Mouse (Mus musculus): ENCODE measurements at regions not wholly inside any gene's neighbourhood (a gene's known extent, or its start where the extent isn't known, plus 50 kb on each side); places are given as distances from the start of the nearest gene placed in this dataset.

DNA sequence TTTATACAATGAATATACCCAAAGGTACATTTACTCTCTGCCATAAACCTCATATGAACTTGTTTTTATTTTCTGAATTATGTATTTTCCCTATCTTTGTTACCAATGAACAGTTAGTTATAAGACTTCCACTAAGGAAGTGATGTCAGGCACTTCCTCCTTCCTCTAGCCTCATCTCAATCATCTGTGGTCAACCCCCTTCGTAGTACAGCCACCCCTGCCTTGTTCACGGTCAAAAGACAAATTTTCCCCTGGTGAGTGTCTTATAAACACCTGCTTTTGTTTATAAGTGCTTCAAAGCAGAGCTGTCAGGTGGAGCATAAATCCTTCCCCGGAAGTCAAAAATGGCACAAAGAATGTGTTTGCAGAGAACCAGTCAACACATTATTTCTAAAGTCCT is 312.0 kb downstream of the Spry2 start:
- DNase-seq (ENCODE audit: low spot score in 2 of 2) = no peak

- no peak for DNase-seq (ENCODE audit: low spot score in 2 of 2)
These were observed 313.1 kb downstream of the Spry2 start for GRCm38 (mm10) chr14:105583497-105583896.

DNA sequence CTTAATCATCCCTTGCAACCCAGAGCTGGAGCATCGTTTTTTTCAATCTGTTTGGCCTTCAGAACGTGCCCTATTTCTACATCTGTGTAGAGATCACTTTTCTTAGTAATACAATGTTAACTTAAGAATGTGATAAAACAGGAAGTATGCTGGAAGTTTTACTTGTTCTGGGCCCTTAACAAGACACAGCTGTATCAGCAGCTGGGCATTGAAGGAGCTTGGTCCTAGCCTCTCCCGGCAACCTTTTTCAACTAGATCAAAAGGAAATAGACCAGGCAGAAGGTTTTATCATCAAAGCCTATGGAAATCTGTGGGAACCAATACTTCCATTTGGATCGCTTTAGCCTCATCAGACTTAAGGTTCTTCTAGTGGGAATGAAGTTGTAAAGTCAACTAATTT is 317.9 kb downstream of the Ndfip2 start:
- DNase-seq (ENCODE audit: low spot score in 2 of 2) = no peak

DNA sequence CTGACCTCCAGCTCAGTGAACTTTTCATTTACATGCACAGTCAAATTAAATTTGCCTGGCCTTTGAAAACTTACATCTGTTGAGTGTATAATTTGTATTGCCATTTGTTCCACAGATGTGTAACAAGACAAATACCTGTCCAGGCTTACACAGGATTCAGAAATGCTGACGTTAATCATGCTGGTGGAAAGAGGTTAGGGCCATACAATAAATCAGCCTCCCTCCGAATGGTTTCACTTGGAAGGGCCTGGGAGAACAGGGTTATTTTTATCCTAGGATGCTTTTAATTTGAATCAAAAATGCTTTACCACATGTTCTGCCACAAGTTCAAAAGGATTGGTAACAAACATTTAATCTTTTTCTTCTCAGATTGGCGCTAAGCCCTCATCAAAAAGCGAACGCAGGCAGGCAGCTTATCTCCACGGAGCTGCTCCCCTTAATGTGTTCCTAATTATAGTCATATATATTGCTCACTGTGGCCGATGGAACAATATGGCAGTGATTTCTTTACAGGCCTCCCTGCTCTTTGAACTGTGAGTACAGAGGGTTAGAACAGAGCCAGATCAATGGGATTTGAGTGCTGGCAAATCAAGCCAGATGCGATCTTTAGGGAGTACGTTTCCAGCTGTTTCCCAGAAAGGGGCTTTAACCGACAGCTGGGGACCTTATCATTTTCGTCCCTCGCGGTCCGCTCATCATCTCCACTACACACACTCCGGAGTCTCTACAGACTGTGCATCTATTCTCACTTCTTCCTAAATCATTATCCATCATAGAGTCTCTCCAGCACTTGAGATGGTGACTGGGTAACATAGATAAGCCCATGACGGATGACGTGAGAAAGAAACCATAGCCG is 313.9 kb downstream of the Ndfip2 start:
- no peak for DNase-seq (ENCODE audit: low spot score in 2 of 2)

GRCm38 (mm10) chr14:105570156-105570555 is 311.8 kb downstream of the Ndfip2 start:
- DNase-seq (ENCODE audit: low spot score in 2 of 2) = no peak

- no peak for DNase-seq (ENCODE audit: low spot score in 2 of 2)
These were observed 307.5 kb downstream of the Ndfip2 start for GRCm38 (mm10) chr14:105565827-105566226.

DNA sequence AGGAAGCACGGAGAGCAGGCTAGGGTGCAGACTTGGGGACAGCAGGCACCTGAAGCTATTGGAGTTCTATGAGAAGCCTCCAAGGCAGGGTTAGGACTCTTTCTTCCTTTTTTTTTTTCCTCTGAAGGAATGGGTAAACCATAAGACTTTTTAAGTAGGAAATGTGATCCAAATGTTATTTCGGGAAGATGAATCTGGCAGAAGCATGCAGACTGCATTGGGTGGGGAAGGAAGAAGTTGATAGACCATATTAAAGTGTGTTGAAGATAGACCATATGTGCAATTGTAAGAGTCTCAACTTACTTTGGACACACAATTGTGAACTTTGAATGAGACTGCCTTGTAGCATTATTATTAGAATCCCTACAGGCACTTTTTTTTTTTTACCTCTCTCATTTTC is 304.5 kb downstream of the Ndfip2 start:
- DNase-seq (ENCODE audit: low spot score in 2 of 2) = no peak

GRCm38 (mm10) chr14:105556813-105557212 is 298.4 kb downstream of the Ndfip2 start:
- peak in 1 of 2 experiments; percentile 22 for DNase-seq (ENCODE audit: low spot score in 2 of 2)

DNA sequence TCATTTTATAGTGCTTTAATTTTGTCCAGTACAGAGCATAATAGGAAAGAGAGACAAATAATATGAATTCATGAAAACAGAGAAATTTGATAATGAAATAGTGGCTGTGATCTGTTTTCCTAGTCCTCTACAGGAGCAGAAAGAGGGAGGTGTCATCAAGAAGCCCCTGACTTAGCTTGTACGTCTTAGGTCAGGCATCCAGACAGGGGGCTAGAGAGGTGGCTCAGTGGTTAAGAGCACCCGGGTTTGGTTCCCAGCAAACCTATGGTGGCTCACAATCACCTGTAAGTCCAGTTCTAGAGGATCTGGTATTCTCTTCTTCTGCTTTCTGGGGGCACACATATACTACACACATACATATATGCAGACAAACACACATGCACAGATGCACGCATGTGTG is 285.7 kb downstream of the Ndfip2 start:
- no peak for DNase-seq (ENCODE audit: low spot score in 2 of 2)

DNA sequence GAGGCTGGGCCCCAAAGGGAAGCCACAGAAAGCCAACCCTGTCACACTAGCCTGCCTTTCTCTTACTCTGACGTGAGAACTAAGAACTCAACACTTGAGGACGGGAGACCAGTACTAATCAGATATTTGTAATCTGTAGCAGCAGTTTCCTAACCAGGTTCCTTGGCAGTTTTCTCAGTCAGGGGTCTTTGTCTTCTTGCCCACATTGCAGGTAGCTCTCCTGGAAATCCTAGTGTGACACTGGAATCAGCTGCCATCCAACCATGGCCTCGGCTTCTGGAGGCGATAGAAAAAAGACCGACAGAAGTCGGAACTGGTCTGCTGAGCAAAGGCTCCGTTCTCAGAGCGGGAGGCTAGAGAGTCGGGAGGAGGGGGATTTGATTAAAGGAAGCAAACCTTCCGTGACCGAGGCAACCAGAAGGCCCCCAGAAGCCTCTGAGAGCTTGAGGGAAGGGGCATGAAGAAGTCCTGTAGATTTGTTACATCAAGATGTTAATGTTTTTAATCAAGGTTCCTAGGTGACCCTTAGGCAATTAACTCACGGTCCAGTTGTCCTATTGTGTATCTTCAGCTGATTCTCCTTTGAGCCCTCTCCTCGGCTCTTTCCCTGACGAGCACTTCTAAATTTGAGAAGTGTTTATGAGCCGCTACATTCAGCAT is 284.2 kb downstream of the Ndfip2 start:
- peak in 1 of 2 experiments; percentile 16 for DNase-seq (ENCODE audit: low spot score in 2 of 2)

- DNase-seq (ENCODE audit: low spot score in 2 of 2) = no peak
These were observed 283.7 kb downstream of the Ndfip2 start for GRCm38 (mm10) chr14:105542090-105542485.

DNA sequence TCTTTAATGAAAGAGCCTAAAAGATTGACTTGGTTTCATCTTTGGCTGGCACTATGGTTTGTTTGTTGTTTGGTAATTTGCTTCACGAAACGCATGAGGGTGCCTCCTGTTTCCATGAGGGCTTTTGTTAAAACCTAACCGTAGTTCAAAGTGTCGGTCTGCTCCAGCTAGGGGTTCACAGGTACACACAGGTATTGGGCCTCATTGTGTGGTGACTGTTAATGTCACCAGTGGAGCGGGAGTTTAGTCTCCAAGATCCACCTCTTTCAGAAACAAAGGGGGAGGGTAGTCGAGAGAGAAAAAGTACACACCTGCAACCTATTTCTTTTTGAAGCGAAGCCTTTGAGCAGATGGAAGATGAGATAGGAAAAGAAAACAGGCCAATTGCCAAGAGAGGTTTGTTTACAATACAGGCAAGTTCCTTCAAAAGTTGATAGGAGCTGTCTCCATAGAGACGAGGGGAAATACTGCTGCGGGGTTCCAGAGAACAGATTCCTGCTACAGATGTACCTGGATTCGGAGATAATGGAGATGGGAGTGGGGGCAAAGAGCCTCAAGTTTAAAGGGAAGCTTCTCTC is 273.9 kb downstream of the Ndfip2 start:
- DNase-seq (ENCODE audit: low spot score in 2 of 2) = no peak

- DNase-seq (ENCODE audit: low spot score in 2 of 2) = no peak
These were observed 269.7 kb downstream of the Ndfip2 start for GRCm38 (mm10) chr14:105528107-105528506.

GRCm38 (mm10) chr14:105523849-105524248 is 265.5 kb downstream of the Ndfip2 start:
- peak in 1 of 2 experiments; percentile 41 for DNase-seq (ENCODE audit: low spot score in 2 of 2)

GRCm38 (mm10) chr14:105522279-105522678 is 263.9 kb downstream of the Ndfip2 start:
- DNase-seq (ENCODE audit: low spot score in 2 of 2) = no peak

DNA sequence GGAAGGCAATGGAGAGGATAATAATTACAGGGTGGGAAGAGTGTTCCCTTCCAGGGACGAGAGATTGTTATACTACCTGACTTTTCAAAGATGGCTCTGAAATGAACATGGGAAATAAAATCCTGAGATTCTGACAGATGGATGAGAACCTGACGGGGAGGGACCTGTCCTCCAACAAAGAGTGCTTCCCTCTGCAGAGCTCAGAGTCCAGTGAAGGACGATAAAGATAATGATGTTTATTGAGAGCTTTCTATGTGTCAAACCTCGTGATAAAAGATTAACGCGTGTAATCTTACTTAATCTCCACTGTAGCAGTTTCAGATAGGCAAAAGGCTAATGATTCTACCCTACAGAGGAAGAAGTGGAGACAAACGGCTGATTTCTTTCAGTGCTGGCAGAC is 260.3 kb downstream of the Ndfip2 start:
- DNase-seq (ENCODE audit: low spot score in 2 of 2) = no peak

DNA sequence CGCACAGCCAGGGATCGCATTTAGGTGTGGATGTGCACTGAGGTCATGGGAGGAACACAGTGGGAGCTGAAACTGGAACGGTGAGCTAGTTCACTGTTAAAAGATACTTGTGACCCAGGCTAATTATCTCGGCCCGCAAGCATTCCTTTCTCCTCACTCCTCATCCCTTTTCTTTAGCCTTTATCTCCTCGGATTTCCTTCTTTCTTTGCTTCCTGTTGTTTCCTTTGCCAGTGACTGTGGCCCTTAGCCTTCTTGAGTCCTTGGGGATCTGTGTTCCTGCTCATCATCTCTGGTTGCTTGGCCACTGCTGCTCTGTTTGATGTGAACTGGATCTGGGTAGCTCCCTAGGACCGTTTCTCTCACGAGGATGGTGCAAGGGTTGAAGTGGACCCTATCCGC is 256.0 kb downstream of the Ndfip2 start:
- DNase-seq (ENCODE audit: low spot score in 2 of 2) = no peak

DNA sequence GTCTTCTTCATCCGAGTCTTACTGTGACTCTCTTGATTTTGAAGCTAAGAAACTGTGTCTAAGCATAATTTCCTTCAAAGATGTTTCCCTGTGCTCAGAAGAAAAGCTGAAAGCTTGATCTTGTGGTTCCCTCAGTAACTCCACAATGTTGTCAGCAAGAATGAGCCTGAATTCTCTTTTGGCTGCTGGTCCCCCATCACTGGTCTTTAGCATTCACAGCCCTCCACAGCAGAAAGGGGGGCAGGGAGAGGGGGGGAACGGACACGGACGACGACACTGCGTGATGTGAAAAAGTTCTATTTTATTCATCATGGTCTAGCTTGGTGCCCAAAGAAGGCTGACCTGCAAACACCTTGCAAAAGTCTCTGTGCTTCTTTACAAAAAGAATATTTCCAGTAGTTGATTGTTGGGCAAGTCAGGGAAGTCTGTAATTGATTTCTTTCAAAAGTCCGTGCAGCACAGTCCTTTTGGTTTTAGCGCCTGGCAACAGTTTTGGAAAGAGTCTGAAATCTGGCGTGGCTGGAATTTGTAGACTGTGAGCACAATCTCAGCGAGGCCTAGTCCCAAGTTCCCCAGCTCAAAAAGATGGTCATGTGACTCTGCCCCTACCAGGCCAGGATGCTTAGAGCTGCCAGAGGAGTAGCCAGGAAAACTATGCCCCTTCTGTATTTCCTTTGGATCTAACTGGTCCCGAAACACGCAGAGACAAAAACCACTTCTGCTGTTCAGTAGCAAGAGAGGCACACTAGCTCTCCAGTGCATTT is 254.7 kb downstream of the Ndfip2 start:
- peak in 1 of 2 experiments; percentile 32 for DNase-seq (ENCODE audit: low spot score in 2 of 2)

- no peak for DNase-seq (ENCODE audit: low spot score in 2 of 2)
These were observed 253.5 kb downstream of the Ndfip2 start for GRCm38 (mm10) chr14:105511826-105512225.

DNA sequence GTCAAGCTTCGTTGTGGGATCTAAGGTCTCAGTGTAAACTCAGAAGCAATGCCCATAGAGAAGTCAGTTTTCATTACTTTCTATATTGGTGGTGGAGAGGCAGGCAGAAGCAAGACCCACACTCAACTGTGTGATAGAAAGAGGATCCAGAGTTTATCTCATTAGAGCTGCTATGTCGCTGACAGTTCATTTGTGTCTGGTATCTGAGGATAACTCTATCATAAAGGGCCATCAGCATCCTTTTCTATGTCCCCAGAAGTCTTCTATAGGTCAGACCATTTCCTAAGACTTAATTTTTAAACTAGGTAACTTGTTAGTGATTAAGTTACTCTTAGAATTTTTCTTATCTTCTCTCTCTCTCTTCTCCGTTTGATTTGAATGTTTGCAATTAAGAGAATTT is 252.8 kb downstream of the Ndfip2 start:
- DNase-seq (ENCODE audit: low spot score in 2 of 2) = no peak

DNA sequence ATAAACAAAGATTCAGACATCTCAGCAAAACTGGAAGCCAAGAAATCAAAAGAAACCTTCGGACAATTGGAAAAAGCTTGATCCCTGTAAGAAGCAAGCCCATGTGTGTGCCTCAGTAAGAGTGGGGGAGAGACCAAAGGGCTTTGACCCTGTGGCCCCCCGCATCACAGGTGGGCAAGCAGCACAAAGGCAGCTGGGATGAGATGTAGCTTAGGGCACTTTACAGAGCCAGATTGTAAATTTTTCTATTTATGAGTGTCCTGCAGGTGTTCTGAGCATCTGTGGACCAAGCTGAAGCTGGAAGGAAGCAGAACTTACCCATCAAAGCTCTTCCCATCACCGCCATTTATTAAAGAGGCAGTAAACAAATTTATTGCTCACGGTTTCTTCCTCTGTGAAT is 246.9 kb downstream of the Ndfip2 start:
- no peak for DNase-seq (ENCODE audit: low spot score in 2 of 2)

- DNase-seq (ENCODE audit: low spot score in 2 of 2) = no peak
These were observed 246.0 kb downstream of the Ndfip2 start for GRCm38 (mm10) chr14:105504376-105504775.
